Mouse (Mus musculus): ENCODE measurements at regions not wholly inside any gene's neighbourhood (a gene's known extent, or its start where the extent isn't known, plus 50 kb on each side); places are given as distances from the start of the nearest gene placed in this dataset.

- no peak for DNase-seq
Measured at GRCm38 (mm10) chr12:94155110-94155858, 1536.7 kb upstream of the Flrt2 start.

GRCm38 (mm10) chr12:94182358-94182757, 1509.7 kb upstream of the Flrt2 start:
- DNase-seq: no peak

- peak; percentile 28 for DNase-seq
Measured at GRCm38 (mm10) chr12:94190620-94191081, 1501.4 kb upstream of the Flrt2 start.

- DNase-seq: no peak
Measured at GRCm38 (mm10) chr12:94217906-94218305, 1474.1 kb upstream of the Flrt2 start.

GRCm38 (mm10) chr12:94229894-94230293, 1462.1 kb upstream of the Flrt2 start:
- no peak for DNase-seq

GRCm38 (mm10) chr12:94245366-94245765, 1446.7 kb upstream of the Flrt2 start:
- DNase-seq: no peak

GRCm38 (mm10) chr12:94247362-94247761, 1444.7 kb upstream of the Flrt2 start:
- DNase-seq: no peak

GRCm38 (mm10) chr12:94252957-94253633, 1438.9 kb upstream of the Flrt2 start:
- DNase-seq: no peak

GRCm38 (mm10) chr12:94280946-94281345, 1411.1 kb upstream of the Flrt2 start:
- no peak for DNase-seq

GRCm38 (mm10) chr12:94282931-94283330, 1409.1 kb upstream of the Flrt2 start:
- no peak for DNase-seq

GRCm38 (mm10) chr12:94283572-94283971, 1408.5 kb upstream of the Flrt2 start:
- DNase-seq: no peak

GRCm38 (mm10) chr12:94297864-94298263, 1394.2 kb upstream of the Flrt2 start:
- DNase-seq: no peak

- DNase-seq: no peak
Measured at GRCm38 (mm10) chr12:94332351-94332750, 1359.7 kb upstream of the Flrt2 start.

GRCm38 (mm10) chr12:94334671-94335070, 1357.4 kb upstream of the Flrt2 start:
- no peak for DNase-seq

- no peak for DNase-seq
Measured at GRCm38 (mm10) chr12:94349623-94350156, 1342.3 kb upstream of the Flrt2 start.

- no peak for DNase-seq
Measured at GRCm38 (mm10) chr12:94364269-94364668, 1327.8 kb upstream of the Flrt2 start.

GRCm38 (mm10) chr12:94399991-94400390, 1292.0 kb upstream of the Flrt2 start:
- DNase-seq: no peak

GRCm38 (mm10) chr12:94420918-94421317, 1271.1 kb upstream of the Flrt2 start:
- DNase-seq: peak; percentile 2

GRCm38 (mm10) chr12:94421743-94422142, 1270.3 kb upstream of the Flrt2 start:
- no peak for DNase-seq

- DNase-seq: no peak
Measured at GRCm38 (mm10) chr12:94424340-94424981, 1267.6 kb upstream of the Flrt2 start.

- DNase-seq: no peak
Measured at GRCm38 (mm10) chr12:94449517-94449916, 1242.5 kb upstream of the Flrt2 start.

GRCm38 (mm10) chr12:94468027-94468426, 1224.0 kb upstream of the Flrt2 start:
- DNase-seq: no peak

GRCm38 (mm10) chr12:94468609-94469008, 1223.4 kb upstream of the Flrt2 start:
- no peak for DNase-seq

All from adrenal gland, adult 8-10 months (tissue).